Mouse (Mus musculus) layer of hippocampus, adult 2 months (tissue): Measurements from ENCODE around the gene Ripor2. TPM values are rescaled to one million over a fixed set of nuclear protein-coding genes. Genes with fewer than 3 reads are reported as not detected.
"Not testable (repeated sequence)": the region's sequence is repeated elsewhere in the genome, so short reads cannot be mapped to it uniquely, and the experiment has no call there.

Experiments used
- DNase-seq, 2 experiments: peaks; one replicate each; pipeline ENCODE4 v3.0.0; 2022; ENCODE audit warnings: low spot score in 2 of 2
- H3K27ac ChIP-seq: fragments of 200-600 bp; 2 replicates; pipeline ENCODE4 v1.8.1; 2022
- H3K4me3 ChIP-seq: fragments of 200-600 bp; 2 replicates; pipeline ENCODE4 v1.8.1; 2022; ENCODE audit warnings: mild to moderate bottlenecking
- CTCF ChIP-seq: fragments of 200-600 bp; conservative IDR thresholded peaks from 2 replicates; pipeline ENCODE4 v1.8.1; 2022; ENCODE audit warnings: antibody characterized with exemption, mild to moderate bottlenecking, moderate library complexity
- total RNA-seq, 2 experiments: library from RNA; stranded (reverse); gene quantifications; 2 replicates each; pipeline ENCODE4 v1.2.3; 2021

Gene Ripor2
- total RNA-seq, 2 experiments from 2014 or later, result 72.0 to 77.6 TPM

- H3K27ac ChIP-seq, result no peak overlapping the region
- H3K4me3 ChIP-seq, result no peak overlapping the region
- no peak for TF ChIP-seq CTCF
- DNase-seq, result no peak
Observed at GRCm38 (mm10) chr13:24759451-24759850, 177.5 kb downstream of the Ripor2 start.

- no peak for TF ChIP-seq CTCF
- no peak overlapping the region for H3K27ac ChIP-seq
- H3K4me3 ChIP-seq, result no peak overlapping the region
- no peak for DNase-seq
Observed at GRCm38 (mm10) chr13:24760351-24760870, 178.4 kb downstream of the Ripor2 start.

- no peak for DNase-seq
- no peak for TF ChIP-seq CTCF
- Histone ChIP-seq H3K27ac (no peak overlapping the region), H3K4me3 (peak overlapping the region; percentile 95)
Observed at GRCm38 (mm10) chr13:24761083-24761402, 179.1 kb downstream of the Ripor2 start.

DNA sequence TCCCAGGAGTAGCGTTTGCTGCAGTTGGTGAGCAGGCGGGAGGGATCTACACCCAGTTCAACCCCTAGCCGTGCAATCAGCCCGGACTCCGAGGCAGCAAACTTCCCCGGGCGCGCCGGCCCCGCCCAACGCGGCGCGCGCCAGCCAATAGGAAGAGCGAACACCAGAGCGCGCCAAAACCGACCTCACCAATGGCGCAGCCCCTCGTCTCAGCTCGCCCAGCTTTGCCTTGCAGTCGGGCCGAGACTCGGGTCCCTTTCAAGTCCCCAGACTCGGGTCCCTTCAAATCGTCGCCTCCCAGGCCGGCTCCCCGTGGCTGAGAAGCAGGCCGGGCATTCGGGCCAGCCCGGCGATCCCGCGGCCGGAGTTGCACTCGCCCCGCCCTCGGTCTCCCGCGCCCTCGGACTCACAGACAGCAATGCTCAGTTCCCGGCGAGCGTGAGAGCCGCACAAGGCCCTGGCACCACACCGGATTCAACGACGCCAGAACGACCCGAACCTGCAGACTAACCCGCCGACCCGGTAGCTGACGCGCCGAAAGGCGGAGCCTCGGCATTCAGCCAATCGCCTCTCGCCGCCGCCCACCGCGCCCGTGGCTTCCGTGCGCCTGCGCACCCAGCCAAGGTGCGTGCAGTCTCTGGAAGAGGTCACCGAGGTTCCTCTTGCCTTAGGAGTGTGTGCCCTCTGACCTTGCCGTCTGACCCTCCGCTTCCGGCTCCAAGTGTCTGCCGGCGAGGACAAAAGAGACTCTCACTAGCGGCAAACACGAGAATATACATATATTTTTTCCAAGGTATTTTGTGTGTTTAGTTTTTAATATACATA is 179.6 kb downstream of the Ripor2 start, which contains the start of gene Gmnn:
Gene Gmnn, minus strand, starts transcription at position 521 of the 825 bp plus-strand sequence.
- Histone ChIP-seq H3K4me3 (peak within 1 kb of the TSS; percentile 95), H3K27ac (peak within 1 kb of the TSS; percentile 52; the same call in 1 of the 2 replicates)
- DNase-seq, result peak; percentile 67 to 77
- TF ChIP-seq CTCF, result 0 out of 2 replicates have a peak, but pooled peaks have one; percentile 5

- Histone ChIP-seq H3K27ac (no peak overlapping the region; the same call in 1 of the 2 replicates), H3K4me3 (peak overlapping the region; percentile 95)
- no peak for TF ChIP-seq CTCF
- no peak for DNase-seq
Observed at GRCm38 (mm10) chr13:24762254-24762653, 180.3 kb downstream of the Ripor2 start.

DNA sequence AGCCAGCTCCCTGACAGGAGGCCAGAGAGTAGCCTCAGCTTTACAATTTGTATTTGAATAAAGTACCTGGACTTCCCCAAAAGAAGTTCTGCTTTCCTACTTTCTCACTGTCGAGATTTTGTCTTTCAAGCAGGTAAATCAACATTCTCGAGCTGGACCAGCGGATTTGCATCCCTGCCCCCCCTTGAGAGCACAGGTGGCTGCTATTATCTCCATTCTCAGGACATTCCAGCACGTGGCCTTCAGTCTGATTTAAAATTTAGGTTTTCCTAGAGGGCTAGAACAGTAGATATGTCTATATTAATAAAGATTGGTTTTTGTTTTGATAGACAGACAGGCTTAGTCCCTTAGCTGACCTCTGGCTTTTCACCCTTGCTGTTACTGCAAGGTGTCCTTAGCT is 185.8 kb downstream of the Ripor2 start:
- not testable (repeated sequence) for H3K4me3 ChIP-seq, DNase-seq

DNA sequence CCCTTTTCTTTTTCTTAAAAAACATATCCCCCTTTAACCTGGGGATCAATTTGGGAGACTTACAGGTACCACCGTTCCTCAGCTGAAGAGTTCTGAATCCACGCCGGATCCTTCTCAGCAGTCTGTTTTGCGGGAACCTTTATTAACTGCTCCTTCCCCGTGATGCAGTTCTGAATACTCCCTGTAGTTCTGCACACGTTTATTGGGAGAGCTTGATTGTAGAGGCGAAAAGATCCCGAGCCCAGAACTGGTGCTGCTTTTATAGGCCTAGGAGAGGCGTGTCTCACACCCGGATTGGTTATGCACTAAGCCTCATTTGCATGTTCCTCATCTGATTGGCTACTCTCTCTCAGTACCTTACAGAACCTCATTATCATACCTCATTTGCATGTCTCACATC is 189.5 kb downstream of the Ripor2 start:
- DNase-seq, H3K4me3 ChIP-seq, H3K27ac ChIP-seq: not testable (repeated sequence)

More for the DNA sequence above, 185.8 kb downstream of the Ripor2 start:
- not testable (repeated sequence) for H3K27ac ChIP-seq

DNA sequence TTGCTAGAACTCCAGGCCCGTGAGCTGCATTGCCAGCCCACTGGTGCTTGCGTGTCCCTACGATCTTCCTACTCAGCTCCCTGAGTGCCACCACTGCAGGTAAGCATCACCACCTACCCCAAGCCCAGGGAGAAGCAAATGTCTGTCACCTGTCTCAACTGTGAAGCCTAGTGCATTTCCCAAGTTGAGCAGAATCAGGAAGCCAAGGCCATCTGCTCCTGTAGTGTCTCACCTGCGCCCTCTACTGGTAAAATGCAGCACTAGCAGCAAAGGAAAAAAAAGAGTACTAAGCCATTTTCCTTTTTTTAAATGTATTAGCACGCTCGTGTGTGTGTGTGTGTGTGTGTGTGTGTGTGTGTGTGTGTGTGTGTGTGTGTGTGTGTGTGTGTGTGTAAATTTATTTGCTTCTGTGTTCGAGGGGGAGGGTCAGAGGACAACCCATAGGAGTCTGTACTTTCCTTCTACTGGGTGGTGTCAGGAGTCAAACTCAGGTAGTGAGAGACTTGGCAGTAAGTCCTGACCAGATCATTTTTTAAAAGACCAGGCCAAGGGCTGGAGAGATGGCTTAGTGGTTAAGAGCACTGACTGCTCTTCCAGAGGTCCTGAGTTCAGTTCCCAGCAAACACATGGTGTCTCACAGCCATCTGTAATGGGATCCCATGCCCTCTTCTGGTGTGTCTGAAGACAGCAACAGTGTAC is 194.3 kb downstream of the Ripor2 start:
- peak; percentile 78 for TF ChIP-seq CTCF
- DNase-seq, result peak; percentile 25 to 59
- no peak overlapping the region for H3K4me3 ChIP-seq
- H3K27ac ChIP-seq, result no peak overlapping the region

DNA sequence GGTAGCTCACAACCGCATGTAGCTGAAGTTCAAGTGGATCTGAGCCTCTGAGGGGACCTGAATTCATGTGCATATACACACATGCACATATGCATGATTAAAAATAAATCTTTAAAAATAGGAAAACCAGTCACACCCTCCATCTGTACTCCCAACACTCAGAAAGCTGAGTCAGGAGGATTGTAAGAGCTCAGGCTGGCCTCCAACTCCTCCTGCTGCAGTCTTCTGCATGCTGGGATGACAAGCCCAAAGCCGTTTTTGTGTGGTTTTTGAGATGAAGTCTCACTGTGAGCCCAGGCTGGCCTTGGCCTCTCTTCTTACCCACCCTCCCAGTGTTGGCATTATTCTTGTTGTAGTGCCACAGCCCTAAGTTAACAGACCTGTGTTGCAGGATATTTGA is 196.0 kb downstream of the Ripor2 start:
- H3K4me3 ChIP-seq, result no peak overlapping the region
- no peak for TF ChIP-seq CTCF
- no peak for DNase-seq
- no peak overlapping the region for H3K27ac ChIP-seq

DNA sequence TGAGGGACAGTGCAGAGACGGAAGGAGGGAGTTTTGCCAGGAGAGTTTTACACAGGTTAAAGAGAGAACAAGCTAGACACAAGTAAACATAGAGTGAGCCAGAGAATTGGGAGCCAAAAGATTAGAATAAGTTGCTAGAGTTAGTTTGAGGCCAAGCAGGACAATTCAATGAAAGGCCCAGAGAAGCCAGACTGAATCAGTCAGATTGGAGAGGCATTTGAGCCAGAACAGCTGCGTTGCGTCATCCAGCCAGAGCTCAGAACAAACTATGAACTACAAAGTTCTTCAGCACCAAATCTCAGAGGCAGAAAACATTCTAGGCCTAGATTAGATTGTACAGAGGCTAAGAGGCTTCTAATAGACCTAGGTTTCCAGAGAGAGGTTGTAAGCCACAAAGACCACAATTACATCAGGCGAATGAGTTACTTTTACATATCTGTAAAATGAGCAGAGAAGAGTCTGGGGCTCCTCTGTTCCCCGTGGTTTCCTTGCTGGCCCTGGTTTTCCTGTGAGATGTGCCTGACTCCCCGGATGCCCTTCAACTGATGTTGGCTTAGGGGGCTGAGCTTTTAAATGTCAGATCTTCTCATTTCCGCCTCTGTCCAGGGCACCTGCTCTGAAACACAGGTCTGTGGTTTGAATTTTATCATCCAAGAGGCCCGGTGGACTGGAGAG is 196.9 kb downstream of the Ripor2 start:
- no peak for TF ChIP-seq CTCF
- DNase-seq, result no peak
- H3K4me3 ChIP-seq, result no peak overlapping the region
- H3K27ac ChIP-seq, result no peak overlapping the region

GRCm38 (mm10) chr13:24781916-24782315 is 199.9 kb downstream of the Ripor2 start:
- no peak overlapping the region for H3K27ac ChIP-seq
- no peak for DNase-seq
- H3K4me3 ChIP-seq, result no peak overlapping the region
- TF ChIP-seq CTCF, result no peak

Other genes starting within 250 kb of the Ripor2 start
- not detected for gene Armh2, start 159.0 kb downstream of the Ripor2 start, total RNA-seq
- gene Gmnn, start 179.7 kb downstream of the Ripor2 start, total RNA-seq, result 1 to 10 TPM; 2.3 to 2.9 TPM
- gene BC005537, start 219.5 kb downstream of the Ripor2 start, total RNA-seq, result 100 to 1,000 TPM; 161 to 169 TPM
- 100 to 1,000 TPM; 103 TPM for gene Acot13, start 249.4 kb downstream of the Ripor2 start, total RNA-seq
- gene Tdp2, start 249.5 kb downstream of the Ripor2 start, total RNA-seq, result 10 to 100 TPM; 22.0 to 22.7 TPM